Mouse (Mus musculus) liver, adult 2 months (tissue): ENCODE measurements at regions not wholly inside any gene's neighbourhood (a gene's known extent, or its start where the extent isn't known, plus 50 kb on each side); places are given as distances from the start of the nearest gene placed in this dataset.

Experiments
- CTCF ChIP-seq: fragments of 200-500 bp; IDR thresholded peaks from 2 replicates; pipeline ENCODE4 v1.5.1; 2011; ENCODE audit warnings: low read depth, low read length, control low read depth
- POLR2A ChIP-seq: fragments of 200-500 bp; IDR thresholded peaks from 2 replicates; pipeline ENCODE4 v1.6.1; 2011; ENCODE audit warnings: low read length, control low read depth; ENCODE audit not compliant: insufficient read depth; ENCODE audit errors: extremely low read depth

GRCm38 (mm10) chr11:82662086-82662485 lies 102.0 kb downstream of the Cct6b start:
- TF ChIP-seq CTCF (no peak), POLR2A (no peak)
